Mouse (Mus musculus): ENCODE data around the gene H2-Q10.

Gene H2-Q10

GRCm38 (mm10) chr17:35516652-35517500 is 47.0 kb downstream of the H2-Q10 start, which contains the start of the genes Tcf19 and Cchcr1:
Gene Tcf19 (minus strand): TSS chr17:35516824.
Gene Cchcr1 (plus strand): TSS chr17:35517100.
- peak; percentile 98 for DNase-seq

GRCm38 (mm10) chr17:35517526-35517925 is 47.6 kb downstream of the H2-Q10 start:
- DNase-seq = no peak

Measured in liver (tissue).